Mouse (Mus musculus): ENCODE measurements at regions not wholly inside any gene's neighbourhood (a gene's known extent, or its start where the extent isn't known, plus 50 kb on each side); places are given as distances from the start of the nearest gene placed in this dataset.
"Not testable (repeated sequence)": the region's sequence is repeated elsewhere in the genome, so short reads cannot be mapped to it uniquely, and the experiment has no call there.

DNA sequence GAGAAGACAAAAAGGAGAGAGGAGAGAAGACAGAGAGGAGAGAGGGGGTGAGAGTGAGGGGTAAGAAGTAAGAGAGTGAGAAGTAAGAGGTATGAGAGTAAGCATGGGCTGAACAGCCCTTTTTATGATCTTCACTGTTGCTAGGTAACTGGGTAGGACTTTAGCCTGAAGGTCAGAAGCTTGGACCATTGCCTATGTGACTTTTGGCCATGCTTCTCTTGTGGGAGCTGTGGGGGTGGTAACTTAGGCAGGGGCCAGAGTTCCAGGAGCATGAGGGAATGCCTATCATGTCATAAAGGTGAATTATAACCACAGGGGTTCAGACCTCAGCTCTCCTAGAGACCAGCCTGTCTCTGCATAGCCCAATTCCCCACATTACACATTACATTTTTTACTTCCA, 765.4 kb upstream of the Cdh20 start:
- not testable (repeated sequence) for TF ChIP-seq CTCF, EP300 (IDR thresholded peaks at IDR 0.05; ENCODE audit: low read depth)
